Mouse (Mus musculus) midbrain, embryonic 15.5 days (tissue): Measurements from ENCODE around the gene Acmsd. TPM values are rescaled to one million over a fixed set of nuclear protein-coding genes. Genes with fewer than 3 reads are reported as not detected.
"Not testable (repeated sequence)": the region's sequence is repeated elsewhere in the genome, so short reads cannot be mapped to it uniquely, and the experiment has no call there.

Source experiments
- ATAC-seq: fragments of 200-750 bp; cut with Nextera tagmentation; replicated peaks from 2 replicates; pipeline ENCODE4 v1.8.0; 2017; ENCODE audit warnings: moderate TSS enrichment
- H3K27ac ChIP-seq: fragments of 300-500 bp; sonication (generic); 2 replicates; pipeline ENCODE4 v1.5.1; 2015; ENCODE audit warnings: mild to moderate bottlenecking, inconsistent platforms
- H3K27me3 ChIP-seq: fragments of 300-500 bp; sonication (generic); replicated peaks from 2 replicates; pipeline ENCODE4 v1.6.1; 2015; ENCODE audit warnings: inconsistent platforms
- H3K36me3 ChIP-seq: fragments of 300-500 bp; sonication (generic); replicated peaks from 2 replicates; pipeline ENCODE4 v1.6.1; 2015; ENCODE audit warnings: inconsistent platforms
- H3K4me1 ChIP-seq: fragments of 300-500 bp; sonication (generic); 2 replicates; pipeline ENCODE4 v1.6.1; 2015; ENCODE audit warnings: inconsistent platforms
- H3K4me2 ChIP-seq: fragments of 300-500 bp; sonication (generic); 2 replicates; pipeline ENCODE4 v1.6.1; 2015; ENCODE audit warnings: inconsistent platforms, mild to moderate bottlenecking, moderate library complexity
- H3K4me3 ChIP-seq: fragments of 300-500 bp; sonication (generic); 2 replicates; pipeline ENCODE4 v1.5.1; 2015; ENCODE audit warnings: mild to moderate bottlenecking, inconsistent platforms
- H3K9ac ChIP-seq: fragments of 300-500 bp; sonication (generic); 2 replicates; pipeline ENCODE4 v1.6.1; 2015; ENCODE audit warnings: mild to moderate bottlenecking, inconsistent platforms
- H3K9me3 ChIP-seq: fragments of 300-500 bp; sonication (generic); 2 replicates; pipeline ENCODE4 v1.6.1; 2016; ENCODE audit warnings: inconsistent platforms
- WGBS: fragments of 180-500 bp; shearing (Covaris S2); methylation state at CpG from one replicate; pipeline ENCODE4 v1.1.7; 2015; ENCODE audit warnings: mixed read lengths; 5-methylcytosine and 5-hydroxymethylcytosine counted together
- polyA plus RNA-seq: library from polyadenylated mRNA; unstranded; fragments of >200 nt; fragmentation: Nextera tagmentation; extraction: Ambion mirVana; gene quantifications from 2 replicates; pipeline ENCODE4 v1.2.1, GENCODE M21; 2015

The Acmsd gene
- polyA plus RNA-seq, 1 experiment from 2014 or later = 0.13 TPM

GRCm38 (mm10) chr1:127755806-127756205, 26.6 kb downstream of the Acmsd start:
- 82% methylated on average over 4 of the region's 4 CpGs for WGBS
- Histone ChIP-seq H3K9ac (no peak overlapping the region), H3K9me3 (no peaks in the 10 kb centered on the region), H3K27ac (no peak overlapping the region), H3K27me3 (no peaks in the 10 kb centered on the region), H3K4me3 (no peak overlapping the region), H3K4me2 (no peak overlapping the region), H3K4me1 (no peaks in the 10 kb centered on the region), H3K36me3 (no peaks in the 10 kb centered on the region)
- no peak for ATAC-seq

DNA sequence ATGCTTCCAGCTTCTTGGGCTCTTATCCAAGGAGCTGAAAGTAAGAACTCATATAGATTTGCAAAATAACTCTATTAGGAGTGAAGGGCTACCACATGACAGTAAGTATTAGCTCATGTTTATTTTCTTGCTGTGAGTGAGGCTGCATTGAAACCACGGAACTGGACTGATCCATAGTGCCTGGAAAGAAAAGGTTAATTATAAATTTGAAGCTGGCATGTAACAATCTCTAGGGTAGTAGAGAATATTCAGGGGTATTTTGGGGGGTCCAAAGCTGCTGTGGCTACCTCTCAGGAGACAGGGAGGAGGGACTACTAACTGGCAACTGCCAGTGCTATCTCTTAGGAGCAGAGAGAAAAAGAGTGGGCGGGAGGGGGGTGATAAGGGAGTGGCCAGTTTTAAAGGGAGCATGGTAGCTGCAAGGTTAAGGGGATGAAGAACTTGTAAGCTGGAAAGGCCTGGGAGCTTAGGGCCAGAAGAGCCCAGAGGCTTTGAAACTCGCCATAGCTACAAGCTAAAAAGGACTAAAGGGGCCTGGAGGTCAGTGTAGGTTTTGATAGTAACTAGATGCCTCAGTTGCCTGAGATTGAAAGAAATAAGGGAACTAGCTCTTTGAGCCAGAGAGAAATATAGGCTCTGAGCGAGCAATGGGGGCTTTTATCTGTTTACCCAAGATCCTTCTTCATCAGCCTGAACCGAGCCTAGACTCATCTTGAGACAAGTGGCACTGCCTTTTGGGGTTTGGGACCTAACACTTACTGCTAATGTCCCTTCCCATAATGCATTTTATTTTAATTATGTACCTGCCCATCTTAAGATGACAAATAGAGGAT, 27.3 kb downstream of the Acmsd start:
- H3K4me2 ChIP-seq = no peak overlapping the region
- H3K27ac ChIP-seq = no peak overlapping the region
- 71% methylated on average over 5 of the region's 5 CpGs for WGBS
- H3K36me3 ChIP-seq = no peaks in the 10 kb centered on the region
- H3K9me3 ChIP-seq = no peaks in the 10 kb centered on the region
- ATAC-seq = no peak
- no peaks in the 10 kb centered on the region for H3K27me3 ChIP-seq
- H3K4me1 ChIP-seq = no peaks in the 10 kb centered on the region
- no peak overlapping the region for H3K9ac ChIP-seq
- H3K4me3 ChIP-seq = no peak overlapping the region

DNA sequence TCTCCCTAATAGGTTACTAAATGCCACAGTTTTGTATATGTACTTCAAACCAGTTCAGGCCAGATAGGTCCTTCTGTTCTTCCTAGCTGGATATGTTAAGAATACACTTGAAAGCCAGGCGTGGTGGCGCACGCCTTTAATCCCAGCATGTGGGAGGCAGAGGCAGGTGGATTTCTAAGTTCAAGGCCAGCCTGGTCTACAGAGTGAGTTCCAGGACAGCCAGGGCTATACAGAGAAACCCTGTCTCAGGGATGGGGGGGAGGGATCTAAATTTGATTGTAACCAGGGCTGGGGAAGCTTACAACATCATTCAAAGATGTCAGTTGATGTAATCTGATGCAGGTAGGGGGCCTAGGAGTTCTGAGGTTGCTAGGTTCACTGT, 27.9 kb downstream of the Acmsd start:
- not testable (repeated sequence) for H3K27ac ChIP-seq, H3K9me3 ChIP-seq, H3K4me2 ChIP-seq, H3K4me3 ChIP-seq, H3K4me1 ChIP-seq, ATAC-seq, H3K9ac ChIP-seq, H3K27me3 ChIP-seq, H3K36me3 ChIP-seq
- 89% methylated on average over 3 of the region's 3 CpGs for WGBS

GRCm38 (mm10) chr1:127765468-127765867, 36.3 kb downstream of the Acmsd start:
- Histone ChIP-seq H3K9me3 (no peaks in the 10 kb centered on the region), H3K27ac (no peak overlapping the region), H3K27me3 (no peaks in the 10 kb centered on the region), H3K36me3 (no peaks in the 10 kb centered on the region), H3K4me1 (no peaks in the 10 kb centered on the region), H3K9ac (no peak overlapping the region), H3K4me2 (no peak overlapping the region), H3K4me3 (no peak overlapping the region)
- ATAC-seq = 0 out of 2 replicates have a peak, but pooled peaks have one; percentile 20
- 58% methylated on average over 2 of the region's 2 CpGs for WGBS

DNA sequence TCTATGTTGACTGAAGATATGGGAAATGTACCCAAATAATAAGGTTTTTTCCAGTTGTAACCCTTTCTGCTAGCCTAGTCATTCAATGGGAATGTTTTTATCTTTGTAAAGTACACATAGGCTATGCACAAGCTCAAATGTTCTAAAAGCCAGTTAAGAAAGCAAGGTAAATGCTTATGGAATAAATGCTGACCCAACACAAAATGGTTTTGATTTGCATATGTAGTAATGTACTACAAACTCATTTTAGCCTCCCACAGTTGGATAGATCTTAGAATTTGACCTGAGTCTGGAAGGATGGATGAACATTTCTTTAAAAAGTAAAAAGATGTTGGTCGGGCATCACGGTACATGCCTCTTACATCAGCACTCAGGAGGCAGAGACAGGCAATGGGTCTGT, 37.5 kb downstream of the Acmsd start:
- Histone ChIP-seq H3K27ac (no peak overlapping the region), H3K4me2 (no peak overlapping the region), H3K4me3 (no peak overlapping the region), H3K36me3 (no peaks in the 10 kb centered on the region), H3K9me3 (no peaks in the 10 kb centered on the region), H3K27me3 (no peaks in the 10 kb centered on the region), H3K4me1 (no peaks in the 10 kb centered on the region), H3K9ac (no peak overlapping the region)
- no peak for ATAC-seq
- WGBS = 88% methylated on average over 2 of the region's 2 CpGs

DNA sequence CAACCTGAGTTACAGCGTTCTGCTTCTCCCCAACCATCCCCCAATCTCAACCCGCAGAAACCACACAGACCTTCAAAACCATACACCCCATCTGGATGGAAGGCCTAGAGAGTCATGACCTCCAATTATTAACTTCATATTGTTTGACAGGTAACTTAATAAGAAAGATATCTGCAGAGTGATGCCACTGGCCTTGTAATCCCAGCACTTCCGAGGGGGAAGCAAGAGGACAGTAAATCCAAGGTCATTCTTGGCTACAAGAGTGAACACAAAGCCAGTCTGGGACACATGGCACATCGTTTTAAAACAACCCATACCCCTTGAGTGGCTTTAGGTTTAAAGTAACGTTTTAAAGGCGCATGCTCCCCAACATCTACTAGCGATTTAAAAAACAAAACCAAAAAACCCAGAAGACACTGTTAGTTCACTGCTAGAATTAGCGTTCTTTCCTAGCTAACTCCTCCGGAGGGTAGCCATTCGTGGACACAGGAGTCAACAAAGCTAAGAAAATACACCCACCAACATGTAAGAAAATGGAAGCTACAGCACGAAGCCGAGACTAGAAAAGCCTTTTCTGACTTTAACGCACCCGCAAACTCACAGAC, 44.1 kb downstream of the Acmsd start:
- H3K4me3 ChIP-seq = peak overlapping the region; percentile 55
- H3K27me3 ChIP-seq = no peaks in the 10 kb centered on the region
- H3K9me3 ChIP-seq = no peaks in the 10 kb centered on the region
- ATAC-seq = peak; percentile 52
- no peaks in the 10 kb centered on the region for H3K36me3 ChIP-seq
- peak overlapping the region; percentile 44 for H3K9ac ChIP-seq
- peak overlapping the region; percentile 79 for H3K4me2 ChIP-seq
- H3K4me1 ChIP-seq = peaks cover 32% of the 10 kb centered on the region
- H3K27ac ChIP-seq = peak overlapping the region; percentile 92
- WGBS = 2% methylated on average over 14 of the region's 14 CpGs

- Histone ChIP-seq H3K9ac (peak within 1 kb of the TSS; percentile 68), H3K36me3 (no peaks in the 10 kb centered on the region), H3K27ac (peak within 1 kb of the TSS; percentile 92), H3K4me2 (peak within 1 kb of the TSS; percentile 79), H3K9me3 (no peaks in the 10 kb centered on the region), H3K27me3 (no peaks in the 10 kb centered on the region), H3K4me3 (peak within 1 kb of the TSS; percentile 55), H3K4me1 (peaks cover 32% of the 10 kb centered on the region)
- ATAC-seq = peak; percentile 98
- under 1% methylated on average over 61 of the region's 63 CpGs for WGBS
These were observed 44.7 kb downstream of the Acmsd start, which contains the start of gene Ccnt2 for GRCm38 (mm10) chr1:127773803-127774500. Ccnt2 (plus strand) TSS chr1:127774164.

DNA sequence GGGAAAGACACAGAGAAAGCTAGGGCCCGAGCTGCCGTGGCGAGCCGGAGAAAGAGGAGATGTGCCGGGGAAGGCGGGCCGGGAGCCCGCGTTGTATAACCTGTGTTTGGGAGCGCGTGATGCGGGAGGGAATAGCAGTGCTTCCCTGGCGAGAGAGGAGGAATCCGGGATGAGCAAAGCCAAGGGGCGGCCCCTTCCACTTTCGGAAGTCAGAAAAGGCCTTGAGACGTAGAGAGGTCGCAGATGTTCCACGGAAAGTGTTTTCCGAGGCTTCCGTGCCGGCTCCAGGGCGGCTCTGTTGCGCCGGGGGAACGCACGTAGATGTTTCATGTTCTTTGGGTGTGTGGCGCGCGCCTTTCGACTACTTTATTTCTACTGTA, 45.3 kb downstream of the Acmsd start:
- H3K27me3 ChIP-seq = no peaks in the 10 kb centered on the region
- peak overlapping the region; percentile 68 for H3K9ac ChIP-seq
- no peaks in the 10 kb centered on the region for H3K9me3 ChIP-seq
- H3K4me3 ChIP-seq = peak overlapping the region; percentile 55
- H3K36me3 ChIP-seq = no peaks in the 10 kb centered on the region
- H3K27ac ChIP-seq = peak overlapping the region; percentile 92
- WGBS = 0% methylated on average over 31 of the region's 31 CpGs
- ATAC-seq = peak; percentile 71; the same call in 1 of the 2 replicates
- H3K4me1 ChIP-seq = peaks cover 32% of the 10 kb centered on the region
- H3K4me2 ChIP-seq = peak overlapping the region; percentile 79

DNA sequence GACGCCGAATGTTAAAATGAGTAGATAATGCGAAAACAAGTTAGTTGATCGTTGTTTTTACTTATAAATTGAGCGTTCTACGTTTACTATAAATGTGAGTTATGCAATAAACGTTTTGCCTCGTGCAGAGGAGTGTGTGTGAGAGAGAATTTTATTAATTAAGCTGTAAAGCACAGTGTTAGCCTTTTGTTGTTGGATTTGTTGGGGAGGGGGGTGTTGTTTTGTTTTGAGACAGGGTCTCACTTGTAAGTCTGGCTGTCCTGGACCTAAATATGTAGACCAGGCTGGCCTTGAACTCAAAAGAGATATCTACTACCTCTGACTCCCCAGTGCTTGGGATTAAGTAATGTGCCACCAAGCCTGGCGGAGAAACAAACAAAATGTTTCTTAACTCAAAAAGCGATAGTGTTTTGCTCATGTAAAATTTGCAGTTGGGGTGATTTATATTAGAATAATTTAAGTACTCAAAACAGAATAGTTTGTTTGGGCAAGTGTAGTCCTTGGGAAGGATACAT, 46.0 kb downstream of the Acmsd start:
- no peaks in the 10 kb centered on the region for H3K36me3 ChIP-seq
- H3K4me1 ChIP-seq = peaks cover 38% of the 10 kb centered on the region
- no peaks in the 10 kb centered on the region for H3K27me3 ChIP-seq
- H3K27ac ChIP-seq = no peak overlapping the region
- H3K4me2 ChIP-seq = peak overlapping the region; percentile 79
- no peak for ATAC-seq
- H3K4me3 ChIP-seq = peak overlapping the region; percentile 55
- no peaks in the 10 kb centered on the region for H3K9me3 ChIP-seq
- WGBS = 9% methylated on average over 10 of the region's 10 CpGs
- H3K9ac ChIP-seq = peak overlapping the region; percentile 68

DNA sequence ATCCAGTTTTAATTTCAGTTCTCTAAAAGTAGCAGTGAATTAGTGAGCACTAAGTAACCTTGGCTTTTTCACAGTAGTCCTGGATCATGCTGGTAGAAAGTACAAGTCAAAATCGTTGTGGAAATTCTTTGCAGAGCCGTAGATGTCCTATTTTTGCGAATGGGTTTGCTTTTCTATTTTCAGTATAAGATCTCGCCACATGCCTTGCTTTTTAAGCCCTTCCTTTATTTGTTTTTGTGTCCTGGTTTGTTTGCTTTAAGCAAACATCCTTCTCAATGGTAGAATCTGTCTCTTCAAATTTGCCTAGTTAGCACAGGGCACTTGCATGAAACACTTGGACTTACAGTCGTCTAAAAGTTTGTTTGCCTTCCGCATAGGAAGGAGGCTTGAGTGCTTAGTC, 47.0 kb downstream of the Acmsd start:
- H3K4me2 ChIP-seq = peak overlapping the region; percentile 79
- peak overlapping the region; percentile 10; the same call in 1 of the 2 replicates for H3K4me3 ChIP-seq
- no peaks in the 10 kb centered on the region for H3K9me3 ChIP-seq
- peaks cover 44% of the 10 kb centered on the region for H3K4me1 ChIP-seq
- ATAC-seq = no peak
- H3K36me3 ChIP-seq = no peaks in the 10 kb centered on the region
- H3K27me3 ChIP-seq = no peaks in the 10 kb centered on the region
- H3K27ac ChIP-seq = no peak overlapping the region
- 57% methylated on average over 6 of the region's 6 CpGs for WGBS
- H3K9ac ChIP-seq = no peak overlapping the region

DNA sequence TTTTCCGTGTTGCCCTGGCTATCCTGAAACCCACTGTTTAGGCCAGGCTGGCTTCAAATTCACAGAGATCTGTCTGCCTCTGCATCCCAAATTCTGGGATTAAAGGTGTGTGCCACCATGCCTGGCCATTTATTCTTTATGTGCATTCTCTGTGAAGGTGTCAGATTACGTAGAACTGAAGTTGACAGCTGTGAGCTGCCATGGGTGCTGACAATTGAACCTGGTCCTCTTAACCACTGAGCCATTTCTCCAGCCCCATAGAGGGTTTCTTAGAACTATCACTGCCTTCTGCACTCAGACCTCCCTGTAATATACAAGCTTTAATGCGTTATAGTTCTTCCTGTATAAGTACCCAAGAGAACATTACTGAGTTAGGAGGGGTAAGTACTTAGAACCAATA, 49.4 kb downstream of the Acmsd start:
- H3K4me1 ChIP-seq = peaks cover 52% of the 10 kb centered on the region
- H3K4me3 ChIP-seq = no peak overlapping the region
- H3K4me2 ChIP-seq = no peak overlapping the region
- no peaks in the 10 kb centered on the region for H3K9me3 ChIP-seq
- H3K27ac ChIP-seq = no peak overlapping the region
- no peaks in the 10 kb centered on the region for H3K36me3 ChIP-seq
- no peaks in the 10 kb centered on the region for H3K27me3 ChIP-seq
- 87% methylated on average over 3 of the region's 3 CpGs for whole genome bisulfite sequencing
- no peak for ATAC-seq
- H3K9ac ChIP-seq = no peak overlapping the region

GRCm38 (mm10) chr1:127780142-127780541, 50.9 kb downstream of the Acmsd start:
- Histone ChIP-seq H3K4me3 (no peak overlapping the region), H3K9me3 (no peaks in the 10 kb centered on the region), H3K27ac (no peak overlapping the region), H3K4me2 (no peak overlapping the region), H3K4me1 (peaks cover 52% of the 10 kb centered on the region), H3K36me3 (no peaks in the 10 kb centered on the region), H3K9ac (no peak overlapping the region), H3K27me3 (no peaks in the 10 kb centered on the region)
- ATAC-seq = no peak
- 36% methylated on average over 3 of the region's 3 CpGs for WGBS
